Mouse (Mus musculus): Measurements from ENCODE around the gene Wnt4. TPM values are rescaled to one million over a fixed set of nuclear protein-coding genes. Genes with fewer than 3 reads are reported as not detected.

Gene Wnt4
- polyA plus RNA-seq (2014; fragmentation: Illumina TruSeq; extraction: RNeasy Lipid Tissue Mini Kit (QIAGEN cat#74804); ENCODE audit: low read depth, low replicate concordance), result 5.3 TPM

DNA sequence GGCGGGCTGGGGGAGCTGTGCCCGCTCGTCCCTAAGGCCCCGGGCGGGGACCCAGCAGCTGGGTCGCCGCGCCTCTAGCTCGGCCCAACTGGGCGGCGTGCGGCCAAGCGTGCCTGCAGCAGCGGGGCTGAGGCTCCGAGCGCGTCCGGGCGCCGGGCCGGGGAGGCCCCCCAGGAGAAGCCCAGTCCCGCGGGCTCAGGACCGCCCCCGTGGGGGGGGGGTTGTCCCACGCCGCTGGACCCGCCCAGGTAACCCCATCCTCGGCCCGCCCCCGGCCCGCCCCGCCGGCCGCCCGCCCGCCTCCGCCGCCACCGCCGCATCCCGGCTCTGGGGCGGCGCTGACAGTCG lies at the start of gene Wnt4:
Gene Wnt4, plus strand, starts transcription at position 324 of the 348 bp plus-strand sequence.

Other genes with a start within 250 kb of the Wnt4 start
- 3.7 TPM for gene Zbtb40, start 228.7 kb upstream of the Wnt4 start, polyA plus RNA-seq (2014; fragmentation: Illumina TruSeq; extraction: RNeasy Lipid Tissue Mini Kit (QIAGEN cat#74804); ENCODE audit: low read depth, low replicate concordance)
- 290 TPM for gene Cdc42, start 80.2 kb downstream of the Wnt4 start, polyA plus RNA-seq (2014; fragmentation: Illumina TruSeq; extraction: RNeasy Lipid Tissue Mini Kit (QIAGEN cat#74804); ENCODE audit: low read depth, low replicate concordance)
- not detected for gene Cela3a, start 132.3 kb downstream of the Wnt4 start, polyA plus RNA-seq (2014; fragmentation: Illumina TruSeq; extraction: RNeasy Lipid Tissue Mini Kit (QIAGEN cat#74804); ENCODE audit: low read depth, low replicate concordance)
- gene Cela3b, start 153.1 kb downstream of the Wnt4 start, polyA plus RNA-seq (2014; fragmentation: Illumina TruSeq; extraction: RNeasy Lipid Tissue Mini Kit (QIAGEN cat#74804); ENCODE audit: low read depth, low replicate concordance), result 0.36 TPM
- 16.5 TPM for gene 1700013G24Rik, start 175.8 kb downstream of the Wnt4 start, polyA plus RNA-seq (2014; fragmentation: Illumina TruSeq; extraction: RNeasy Lipid Tissue Mini Kit (QIAGEN cat#74804); ENCODE audit: low read depth, low replicate concordance)
- gene Hspg2, start 191.3 kb downstream of the Wnt4 start, polyA plus RNA-seq (2014; fragmentation: Illumina TruSeq; extraction: RNeasy Lipid Tissue Mini Kit (QIAGEN cat#74804); ENCODE audit: low read depth, low replicate concordance), result 124 TPM